28 mouse cellular contexts compared by ENCODE assay signal in genomic region chrX:36746789-36747188, GRCm38 (mm10). TPM values are rescaled to one million over a fixed set of nuclear protein-coding genes. Genes with fewer than 3 reads are reported as not detected.
"Had no signal": no experiment of that assay in that cellular context is flagged by ENCODE, and none has a peak within 500 bp of the region (broad histone marks: within the 10 kb centered on the region; RNA-seq: fewer than 3 reads in every experiment).

No protein-coding gene starts in this region.

- H3K9me3 ChIP-seq: heart, embryonic 10.5 days; heart, embryonic 12.5 days; hindbrain, embryonic 10.5 days; hindbrain, embryonic 12.5 days; intestine, embryonic 15.5 days; limb, embryonic 10.5 days; limb, embryonic 12.5 days; liver, embryonic 13.5 days; liver, embryonic 15.5 days had no signal

- H3K4me2 ChIP-seq: heart, embryonic 12.5 days; hindbrain, embryonic 12.5 days; hindbrain, embryonic 14.5 days; intestine, embryonic 15.5 days; limb, embryonic 12.5 days; liver, embryonic 11.5 days; liver, embryonic 13.5 days; liver, embryonic 15.5 days had no signal

- H3K36me3 ChIP-seq: heart, embryonic 10.5 days; heart, embryonic 12.5 days; hindbrain, embryonic 10.5 days; hindbrain, embryonic 12.5 days; intestine, embryonic 15.5 days; limb, embryonic 10.5 days; limb, embryonic 12.5 days; liver, embryonic 13.5 days; liver, embryonic 15.5 days had no signal

- H3K9ac ChIP-seq: heart, embryonic 12.5 days; hindbrain, embryonic 12.5 days; hindbrain, embryonic 14.5 days; intestine, embryonic 15.5 days; limb, embryonic 12.5 days; liver, embryonic 13.5 days; liver, embryonic 15.5 days had no signal

- H3K4me3 ChIP-seq: gastrocnemius, adult 2 months; heart, embryonic 10.5 days; heart, embryonic 12.5 days; hindbrain, embryonic 10.5 days; hindbrain, embryonic 12.5 days; intestine, embryonic 15.5 days; layer of hippocampus, adult 2 months; limb, embryonic 10.5 days; limb, embryonic 12.5 days; liver, embryonic 13.5 days; liver, embryonic 15.5 days had no signal

- DNase-seq: gastrocnemius, adult 2 months; gastrocnemius, postnatal 10 days; gastrocnemius, postnatal 25 days; heart, postnatal 10 days; heart, postnatal 4 days; kidney, adult 18-20 months; kidney, adult 8-10 months; kidney, postnatal 10 days; kidney, postnatal 25 days; kidney, postnatal 4 days; liver; liver, embryonic 13.5 days had no signal

- ATAC-seq: hindbrain, embryonic 16.5 days; inflammation-experienced regulatory T-cells, adult 6 months; intestine, embryonic 15.5 days; intestine, postnatal 0 days had no signal

- H3K27me3 ChIP-seq: heart, embryonic 12.5 days; hindbrain, embryonic 12.5 days; intestine, embryonic 15.5 days; limb, embryonic 12.5 days; liver, embryonic 13.5 days; liver, embryonic 15.5 days had no signal

- H3K4me1 ChIP-seq: heart, embryonic 10.5 days; heart, embryonic 12.5 days; intestine, embryonic 15.5 days; limb, embryonic 10.5 days; limb, embryonic 12.5 days had no signal

- H3K27ac ChIP-seq: gastrocnemius, adult 2 months; heart, embryonic 10.5 days; hindbrain, embryonic 10.5 days; hindbrain, embryonic 12.5 days; hindbrain, embryonic 14.5 days; intestine, embryonic 15.5 days; layer of hippocampus, adult 2 months; limb, embryonic 10.5 days; limb, embryonic 12.5 days; liver, embryonic 13.5 days; liver, embryonic 15.5 days had no signal

RNA-seq across cellular contexts. Expression of gene Slc25a43, which starts 3.3 kb away (rescaled TPM):
- total RNA-seq: gastrocnemius, adult 2 months; heart, postnatal 25 days; left cerebral cortex, postnatal 10 days had no signal
